8 mouse cellular contexts compared by ENCODE assay signal in genomic region chr2:29819363-29819762, GRCm38 (mm10). TPM values are rescaled to one million over a fixed set of nuclear protein-coding genes. Genes with fewer than 3 reads are reported as not detected.
DNase-seq lines count a peak whose midpoint lies in the region; ATAC-seq and TF ChIP-seq lines count a peak whose summit lies in the region.

No protein-coding gene starts in this region.

- peak overlapping the region; percentile 58; the same call in 1 of the 2 replicates for H3K9ac ChIP-seq in forebrain, embryonic 14.5 days (ENCODE audit: low read length)
- no peak overlapping the region for H3K9ac ChIP-seq in limb, embryonic 13.5 days
- no peak overlapping the region; the same call in 1 of the 2 replicates for H3K9ac ChIP-seq in neural tube, embryonic 15.5 days (replicated peaks)

- TF ChIP-seq POLR2A in thymus, adult 2 months (IDR thresholded peaks at IDR 0.05; ENCODE audit: control insufficient read depth, extremely low read depth, insufficient read depth, low read length, poor library complexity) = no peak

- TF ChIP-seq CTCF in left cerebral cortex, adult 2 months (IDR thresholded peaks at IDR 0.05) = no peak
- no peak for TF ChIP-seq CTCF in thymus, adult 2 months (IDR thresholded peaks at IDR 0.05; ENCODE audit: borderline replicate concordance, control insufficient read depth, extremely low read depth, insufficient read depth, low read length, poor library complexity)

- WGBS in forebrain, embryonic 14.5 days = 12% methylated on average over 2 of the region's 2 CpGs
- WGBS in limb, embryonic 13.5 days = 17% methylated on average over 2 of the region's 2 CpGs
- WGBS in neural tube, embryonic 15.5 days = 13% methylated on average over 2 of the region's 2 CpGs
- 67% methylated on average over 2 of the region's 2 CpGs for WGBS in thymus, adult 2 months

- peaks cover 24% of the 10 kb centered on the region for H3K36me3 ChIP-seq in forebrain, embryonic 14.5 days (ENCODE audit: control insufficient read depth, insufficient read depth, low read length)
- H3K36me3 ChIP-seq in limb, embryonic 13.5 days = peaks cover 27% of the 10 kb centered on the region
- peaks cover 27% of the 10 kb centered on the region for H3K36me3 ChIP-seq in neural tube, embryonic 15.5 days
- H3K36me3 ChIP-seq in thymus, adult 2 months (ENCODE audit: control insufficient read depth, insufficient read depth, low read length) = no peaks in the 10 kb centered on the region

- H3K4me2 ChIP-seq in forebrain, embryonic 14.5 days (ENCODE audit: low read length) = peak overlapping the region; percentile 59
- H3K4me2 ChIP-seq in limb, embryonic 13.5 days (replicated peaks) = peak overlapping the region; percentile 83; the same call in 1 of the 2 replicates
- H3K4me2 ChIP-seq in neural tube, embryonic 15.5 days = peak overlapping the region; percentile 76

- no peaks in the 10 kb centered on the region for H3K27me3 ChIP-seq in forebrain, embryonic 14.5 days (replicated peaks; ENCODE audit: control insufficient read depth, insufficient read depth, low read length)
- H3K27me3 ChIP-seq in limb, embryonic 13.5 days = no peaks in the 10 kb centered on the region
- no peaks in the 10 kb centered on the region for H3K27me3 ChIP-seq in neural tube, embryonic 15.5 days (replicated peaks)
- H3K27me3 ChIP-seq in thymus, adult 2 months (ENCODE audit: control insufficient read depth, insufficient read depth, low read length) = no peaks in the 10 kb centered on the region

- peak overlapping the region; percentile 96 for H3K27ac ChIP-seq in left cerebral cortex, adult 2 months
- peak overlapping the region; percentile 88; the same call in 1 of the 2 replicates for H3K27ac ChIP-seq in forebrain, embryonic 14.5 days (ENCODE audit: low read depth, low read length)
- no peak overlapping the region for H3K27ac ChIP-seq in limb, embryonic 13.5 days
- H3K27ac ChIP-seq in neural tube, embryonic 15.5 days (replicated peaks) = peak overlapping the region; percentile 93
- H3K27ac ChIP-seq in thymus, adult 2 months (ENCODE audit: control insufficient read depth, insufficient read depth, low read length) = no peak overlapping the region

- no peak overlapping the region; the same call in 1 of the 2 replicates for H3K4me3 ChIP-seq in left cerebral cortex, adult 2 months
- H3K4me3 ChIP-seq in forebrain, embryonic 14.5 days (ENCODE audit: low read depth, low read length) = no peak overlapping the region; the same call in 1 of the 2 replicates
- no peak overlapping the region for H3K4me3 ChIP-seq in limb, embryonic 13.5 days
- peak overlapping the region; percentile 45 for H3K4me3 ChIP-seq in neural tube, embryonic 15.5 days (replicated peaks)
- H3K4me3 ChIP-seq in thymus, adult 2 months (ENCODE audit: control insufficient read depth, insufficient read depth, low read length) = no peak overlapping the region

- no peak for ATAC-seq in forebrain, embryonic 14.5 days
- ATAC-seq in limb, embryonic 13.5 days (ENCODE audit: low FRiP score, low read depth) = no peak
- ATAC-seq in neural tube, embryonic 15.5 days (ENCODE audit: low FRiP score) = no peak

- intact Hi-C loops in left cerebral cortex, adult 2 months (cut with DNase I) = no loop called here
- intact Hi-C loops in left cerebral cortex, postnatal 36 days (cut with DNase I) = loop anchor here (5.0 kb wide), 1 partner anchor 38 kb away; no protein-coding TSS in a partner anchor

- H3K9me3 ChIP-seq in forebrain, embryonic 14.5 days (replicated peaks; ENCODE audit: control insufficient read depth, low read length) = no peaks in the 10 kb centered on the region
- H3K9me3 ChIP-seq in limb, embryonic 13.5 days = no peaks in the 10 kb centered on the region
- no peaks in the 10 kb centered on the region for H3K9me3 ChIP-seq in neural tube, embryonic 15.5 days (replicated peaks)

- no peak for DNase-seq in left cerebral cortex, adult 2 months (ENCODE audit: extremely low spot score in 1 of 2, low spot score in 2 of 2)
- DNase-seq in left cerebral cortex, postnatal 36 days (ENCODE audit: low spot score in 2 of 2) = no peak
- DNase-seq in forebrain, embryonic 14.5 days (ENCODE audit: low spot score) = no peak
- DNase-seq in thymus, adult 2 months = no peak
- no peak for DNase-seq in layer of hippocampus, adult 9-11 months
- DNase-seq in c-Kit-positive CD71-positive TER-119-positive erythroid progenitor cells, embryonic 14.5 days (ENCODE audit: low spot score) = no peak

- H3K4me1 ChIP-seq in forebrain, embryonic 14.5 days (ENCODE audit: control insufficient read depth, insufficient read depth, low read length) = peaks cover 8% of the 10 kb centered on the region; the same call in 1 of the 2 replicates
- peaks cover 11% of the 10 kb centered on the region; the same call in 1 of the 2 replicates for H3K4me1 ChIP-seq in limb, embryonic 13.5 days
- peaks cover 25% of the 10 kb centered on the region for H3K4me1 ChIP-seq in neural tube, embryonic 15.5 days
- peaks cover 20% of the 10 kb centered on the region for H3K4me1 ChIP-seq in thymus, adult 2 months (replicated peaks; ENCODE audit: control insufficient read depth, insufficient read depth, low read length)

RNA-seq across cellular contexts. Expression of gene Urm1, which starts 0.5 kb away (rescaled TPM):
- 10 to 100 TPM; 48.4 to 50.0 TPM for total RNA-seq in left cerebral cortex, adult 2 months (2021)
- total RNA-seq in left cerebral cortex, postnatal 36 days (2021) = 10 to 100 TPM; 57.0 to 63.4 TPM
- polyA plus RNA-seq in forebrain, embryonic 14.5 days (2014; fragmentation: Nextera tagmentation; extraction: Ambion mirVana) = 20.7 and 21.0 TPM in 2 replicates
- polyA plus RNA-seq in limb, embryonic 13.5 days (2015; fragmentation: Nextera tagmentation; extraction: Ambion mirVana) = 24.3 and 27.2 TPM in 2 replicates
- polyA plus RNA-seq in neural tube, embryonic 15.5 days (2015; fragmentation: Nextera tagmentation; extraction: Ambion mirVana) = 27.7 and 28.3 TPM in 2 replicates
- 70.2 and 79.9 TPM in 2 replicates for polyA plus RNA-seq in thymus, adult 2 months (2012; rRNA removed)

RNA-seq across cellular contexts. Expression of gene Slc27a4, which starts 16.9 kb away (rescaled TPM):
- 10 to 100 TPM; 74.7 to 80.7 TPM for total RNA-seq in left cerebral cortex, adult 2 months (2021)
- total RNA-seq in left cerebral cortex, postnatal 36 days (2021) = 10 to 100 TPM; 75.9 to 81.6 TPM
- 22.6 and 26.1 TPM in 2 replicates for polyA plus RNA-seq in forebrain, embryonic 14.5 days (2014; fragmentation: Nextera tagmentation; extraction: Ambion mirVana)
- 14.8 and 15.6 TPM in 2 replicates for polyA plus RNA-seq in limb, embryonic 13.5 days (2015; fragmentation: Nextera tagmentation; extraction: Ambion mirVana)
- 43.0 and 48.9 TPM in 2 replicates for polyA plus RNA-seq in neural tube, embryonic 15.5 days (2015; fragmentation: Nextera tagmentation; extraction: Ambion mirVana)
- 34.7 and 35.8 TPM in 2 replicates for polyA plus RNA-seq in thymus, adult 2 months (2012; rRNA removed)

RNA-seq across cellular contexts. Expression of gene Trub2, which starts 31.1 kb away (rescaled TPM):
- total RNA-seq in left cerebral cortex, adult 2 months (2021) = 10 to 100 TPM; 40.9 to 50.4 TPM
- total RNA-seq in left cerebral cortex, postnatal 36 days (2021) = 10 to 100 TPM; 46.6 to 52.1 TPM
- polyA plus RNA-seq in forebrain, embryonic 14.5 days (2014; fragmentation: Nextera tagmentation; extraction: Ambion mirVana) = 26.8 and 31.1 TPM in 2 replicates
- 48.5 and 50.1 TPM in 2 replicates for polyA plus RNA-seq in limb, embryonic 13.5 days (2015; fragmentation: Nextera tagmentation; extraction: Ambion mirVana)
- 33.2 and 35.5 TPM in 2 replicates for polyA plus RNA-seq in neural tube, embryonic 15.5 days (2015; fragmentation: Nextera tagmentation; extraction: Ambion mirVana)
- polyA plus RNA-seq in thymus, adult 2 months (2012; rRNA removed) = 61.1 and 70.5 TPM in 2 replicates

RNA-seq across cellular contexts. Expression of gene Coq4, which starts 32.1 kb away (rescaled TPM):
- 10 to 100 TPM; 28.8 to 30.1 TPM for total RNA-seq in left cerebral cortex, adult 2 months (2021)
- total RNA-seq in left cerebral cortex, postnatal 36 days (2021) = 10 to 100 TPM; 29.1 to 32.9 TPM
- 36.0 and 37.5 TPM in 2 replicates for polyA plus RNA-seq in forebrain, embryonic 14.5 days (2014; fragmentation: Nextera tagmentation; extraction: Ambion mirVana)
- 29.7 and 29.9 TPM in 2 replicates for polyA plus RNA-seq in limb, embryonic 13.5 days (2015; fragmentation: Nextera tagmentation; extraction: Ambion mirVana)
- polyA plus RNA-seq in neural tube, embryonic 15.5 days (2015; fragmentation: Nextera tagmentation; extraction: Ambion mirVana) = 41.2 and 44.7 TPM in 2 replicates
- polyA plus RNA-seq in thymus, adult 2 months (2012; rRNA removed) = 49.0 and 83.9 TPM in 2 replicates

RNA-seq across cellular contexts. Expression of gene Cercam, which starts 49.6 kb away (rescaled TPM):
- total RNA-seq in left cerebral cortex, adult 2 months (2021) = 1 to 10 TPM; 5.9 to 8.6 TPM
- total RNA-seq in left cerebral cortex, postnatal 36 days (2021) = 1 to 10 TPM; 5.8 to 10.0 TPM
- 3.1 and 3.9 TPM in 2 replicates for polyA plus RNA-seq in forebrain, embryonic 14.5 days (2014; fragmentation: Nextera tagmentation; extraction: Ambion mirVana)
- 28.8 and 33.4 TPM in 2 replicates for polyA plus RNA-seq in limb, embryonic 13.5 days (2015; fragmentation: Nextera tagmentation; extraction: Ambion mirVana)
- 25.8 and 27.4 TPM in 2 replicates for polyA plus RNA-seq in neural tube, embryonic 15.5 days (2015; fragmentation: Nextera tagmentation; extraction: Ambion mirVana)
- 9.9 and 10.4 TPM in 2 replicates for polyA plus RNA-seq in thymus, adult 2 months (2012; rRNA removed)

Comparison
In these comparisons a context has a peak if more than half of its experiments do, and no peak if none do; other contexts are left out.
1. H3K27ac ChIP-seq: peak in left cerebral cortex, adult 2 months (single experiment), forebrain, embryonic 14.5 days (single experiment) and neural tube, embryonic 15.5 days (single experiment); none in limb, embryonic 13.5 days (single experiment) and thymus, adult 2 months (single experiment).
2. Peak in every context shown above with its lines, with median percentiles within 50 percentile points of each other: H3K4me2 ChIP-seq.